Mouse (Mus musculus) layer of hippocampus, adult 18-20 months (tissue): ENCODE results near the gene Vmn2r109. TPM values are rescaled to one million over a fixed set of nuclear protein-coding genes. Genes with fewer than 3 reads are reported as not detected.
"Not testable (repeated sequence)": the region's sequence is repeated elsewhere in the genome, so short reads cannot be mapped to it uniquely, and the experiment has no call there.

Experiments used
- DNase-seq, 2 experiments: peaks; one replicate each; pipeline ENCODE4 v3.0.0; 2022; ENCODE audit warnings: low spot score in 2 of 2
- long read RNA-seq: library from polyadenylated mRNA; stranded (forward); transcript quantifications from one replicate; pipeline ENCODE4 v2.0.0, GENCODE M21; 2021
- total RNA-seq, 2 experiments: library from RNA; stranded (reverse); gene quantifications; 2 replicates each; pipeline ENCODE4 v1.2.3; 2021

Vmn2r109 gene
- total RNA-seq, result not detected
- long read RNA-seq, result 0 reads

- no peak for DNase-seq
Observed at GRCm38 (mm10) chr17:20564656-20565055, at the start of gene Vmn2r109. Vmn2r109 (minus strand) TSS chr17:20564756.

- DNase-seq, result no peak
Observed at GRCm38 (mm10) chr17:20596323-20596722, 31.8 kb upstream of the Vmn2r109 start, which contains the start of gene Vmn2r110. Vmn2r110 (minus strand) TSS chr17:20596423.

GRCm38 (mm10) chr17:20508247-20508646 is 56.3 kb downstream of the Vmn2r109 start:
- DNase-seq, result not testable (repeated sequence)

GRCm38 (mm10) chr17:20497858-20498257 is 66.7 kb downstream of the Vmn2r109 start, which contains the start of gene Vmn1r225:
Vmn1r225 (plus strand) TSS chr17:20498158.
- no peak for DNase-seq

Other genes starting within 250 kb of the Vmn2r109 start
- not detected for gene Vmn2r107, start 219.5 kb downstream of the Vmn2r109 start, total RNA-seq
- not detected for gene Vmn1r224, start 150.6 kb downstream of the Vmn2r109 start, total RNA-seq
- not detected for gene Vmn2r108, start 83.4 kb downstream of the Vmn2r109 start, total RNA-seq
- gene Vmn1r225, start 66.6 kb downstream of the Vmn2r109 start, total RNA-seq, result not detected
- gene Vmn2r110, start 31.7 kb upstream of the Vmn2r109 start, total RNA-seq, result not detected
- not detected for gene Fpr-rs3, start 60.1 kb upstream of the Vmn2r109 start, total RNA-seq
- gene Vmn1r226, start 118.1 kb upstream of the Vmn2r109 start, total RNA-seq, result not detected
- gene Vmn1r227, start 165.1 kb upstream of the Vmn2r109 start, total RNA-seq, result not detected
- gene Vmn1r228, start 221.4 kb upstream of the Vmn2r109 start, total RNA-seq, result not detected
- under 1 TPM; 0.05 to 0.08 TPM for gene Vmn1r229, start 246.8 kb upstream of the Vmn2r109 start, total RNA-seq